Mouse (Mus musculus) ES-E14 (cell line): ENCODE data around the gene Sdsl. TPM values are rescaled to one million over a fixed set of nuclear protein-coding genes. Genes with fewer than 3 reads are reported as not detected.

ENCODE experiments used
- DNase-seq: peaks from one replicate; pipeline ENCODE4 v3.0.0-alpha.2; 2013; ENCODE audit warnings: low read depth, low spot score
- H3K27ac ChIP-seq: 2 replicates; pipeline ENCODE4 v1.5.1; 2012; ENCODE audit warnings: low read depth, mild to moderate bottlenecking, low read length, moderate library complexity, mixed read lengths; ENCODE audit not compliant: poor library complexity, insufficient read depth, severe bottlenecking
- H3K36me3 ChIP-seq: 2 replicates; pipeline ENCODE4 v1.6.1; 2012; ENCODE audit warnings: mild to moderate bottlenecking, low read length, moderate library complexity, mixed read lengths; ENCODE audit not compliant: control insufficient read depth, poor library complexity, insufficient read depth, severe bottlenecking
- H3K4me1 ChIP-seq, 2 experiments: fragments of 150-350 bp in 1 of 2; sonication (generic) in 1 of 2; 2 replicates each; pipeline ENCODE4 v1.6.1; 2012; ENCODE audit warnings: low read length in 2 of 2, mild to moderate bottlenecking in 1 of 2, mixed read lengths in 1 of 2; ENCODE audit not compliant: control insufficient read depth in 2 of 2, insufficient read depth in 2 of 2, poor library complexity in 1 of 2
- H3K4me3 ChIP-seq, 2 experiments: fragments of 150-350 bp in 1 of 2; sonication (generic) in 1 of 2; 2 replicates each; pipeline ENCODE4 v1.5.1; 2012; ENCODE audit warnings: low read length in 2 of 2, low read depth in 1 of 2, mild to moderate bottlenecking in 1 of 2, mixed read lengths in 1 of 2; ENCODE audit not compliant: insufficient read depth in 1 of 2, poor library complexity in 1 of 2, severe bottlenecking in 1 of 2
- H3K9ac ChIP-seq: 2 replicates; pipeline ENCODE4 v1.6.1; 2012; ENCODE audit warnings: low read depth, mild to moderate bottlenecking, low read length, mixed read lengths; ENCODE audit not compliant: poor library complexity, insufficient read depth, severe bottlenecking
- H3K9me3 ChIP-seq: fragments of 150-350 bp; sonication (generic); 2 replicates; pipeline ENCODE4 v1.6.1; 2012; ENCODE audit warnings: low read depth, mild to moderate bottlenecking, low read length; ENCODE audit not compliant: control insufficient read depth, insufficient read depth
- CHD2 ChIP-seq: IDR thresholded peaks from 2 replicates; pipeline ENCODE4 v1.6.1; 2014; ENCODE audit warnings: mild to moderate bottlenecking, low read depth, low read length, inconsistent platforms
- HCFC1 ChIP-seq: IDR thresholded peaks from 2 replicates; pipeline ENCODE4 v1.6.1; 2012; ENCODE audit warnings: low read length, inconsistent platforms, borderline replicate concordance; ENCODE audit not compliant: insufficient read depth
- MAFK ChIP-seq: IDR thresholded peaks from 2 replicates; pipeline ENCODE4 v1.6.1; 2014; ENCODE audit warnings: mild to moderate bottlenecking, low read depth, low read length, inconsistent platforms; ENCODE audit not compliant: insufficient read depth
- ZC3H11A ChIP-seq: IDR thresholded peaks from 2 replicates; pipeline ENCODE4 v1.6.1; 2012; ENCODE audit warnings: low read depth, mild to moderate bottlenecking, inconsistent platforms, low read length, borderline replicate concordance
- ZNF384 ChIP-seq: IDR thresholded peaks from 2 replicates; pipeline ENCODE4 v1.6.1; 2012; ENCODE audit warnings: low read depth, low read length, inconsistent platforms
- in situ Hi-C, 2 experiments: fragments of 600-800 bp; cut with MboI; formaldehyde crosslinking; loops; one replicate each; pipeline ENCODE4 v1.15.1; 2025; ENCODE audit warnings: low sequenced_read_pairs in 2 of 2, inconsistent platforms in 1 of 2; ENCODE audit not compliant: unreplicated experiment in 2 of 2
- total RNA-seq: library from RNA; depleted of rRNA; stranded (reverse); fragments of 300-350 nt; gene quantifications from 2 replicates; pipeline ENCODE4 v1.2.3, GENCODE M21; 2012

Sdsl gene
- total RNA-seq, 1 experiment: 0.67 TPM

DNA sequence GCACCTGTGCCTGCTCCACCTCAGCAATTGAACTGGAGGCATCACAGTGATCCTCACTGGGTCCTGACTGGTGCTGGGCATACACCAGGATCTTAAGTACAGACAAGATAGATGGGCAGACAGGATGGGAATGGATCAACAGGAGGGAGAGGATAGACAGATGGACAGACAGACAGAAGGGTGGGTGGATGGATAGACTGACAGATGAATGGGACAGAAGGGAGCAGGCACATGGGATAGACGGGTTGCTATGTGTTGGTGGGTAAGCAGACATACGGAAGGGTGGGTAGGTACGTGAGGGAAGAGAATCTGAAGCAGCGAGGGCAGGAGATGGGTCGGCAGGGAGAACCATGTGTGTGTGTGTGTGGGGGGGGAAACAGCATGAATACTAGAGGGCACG lies 20.8 kb upstream of the Sdsl start:
- TF ChIP-seq HCFC1 (no peak), MAFK (no peak), ZC3H11A (no peak), CHD2 (no peak), ZNF384 (no peak)
- no peak for DNase-seq
- peaks cover 8% of the 10 kb centered on the region; the same call in 1 of the 2 replicates for H3K36me3 ChIP-seq
- in situ Hi-C loops: no loop called here
- no peaks in the 10 kb centered on the region for H3K9me3 ChIP-seq
- no peak overlapping the region for H3K9ac ChIP-seq
- no peak overlapping the region for H3K27ac ChIP-seq
- H3K4me1 ChIP-seq: peaks cover 0 to 24% of the 10 kb centered on the region in 2 experiments; a peak in 3 of 4 replicates
- no peak overlapping the region for H3K4me3 ChIP-seq

DNA sequence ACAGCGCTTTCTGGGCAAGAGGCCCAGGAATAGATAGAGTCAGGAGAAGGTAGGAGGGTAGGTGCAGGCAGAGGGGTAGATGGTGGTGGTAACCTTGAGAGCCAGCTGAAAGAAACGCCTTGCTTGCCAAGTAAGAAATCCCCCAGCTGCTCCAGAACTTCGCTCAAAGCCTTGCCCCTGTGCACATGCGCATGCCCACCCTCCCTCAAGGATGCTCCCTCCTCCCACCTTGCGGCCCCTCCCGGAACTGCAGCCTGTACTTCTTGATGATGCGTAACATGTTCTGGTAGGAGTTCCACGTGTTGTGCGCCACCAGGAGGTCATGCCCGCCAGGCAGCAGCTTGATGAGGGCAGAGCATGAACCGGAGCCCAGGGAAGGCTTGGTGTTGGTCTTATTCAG lies 19.8 kb upstream of the Sdsl start:
- Histone ChIP-seq H3K36me3 (peaks cover 7% of the 10 kb centered on the region; the same call in 1 of the 2 replicates), H3K27ac (no peak overlapping the region), H3K4me1 (peaks cover 0 to 24% of the 10 kb centered on the region in 2 experiments; a peak in 3 of 4 replicates), H3K4me3 (peak overlapping the region in 1 of 2 experiments; percentile 7; a peak in 1 of 4 replicates), H3K9me3 (no peaks in the 10 kb centered on the region), H3K9ac (peak overlapping the region; percentile 59; the same call in 1 of the 2 replicates)
- DNase-seq: peak; percentile 91
- TF ChIP-seq HCFC1 (no peak), ZNF384 (no peak), CHD2 (no peak), MAFK (no peak), ZC3H11A (no peak)
- in situ Hi-C loops: no loop called here

DNA sequence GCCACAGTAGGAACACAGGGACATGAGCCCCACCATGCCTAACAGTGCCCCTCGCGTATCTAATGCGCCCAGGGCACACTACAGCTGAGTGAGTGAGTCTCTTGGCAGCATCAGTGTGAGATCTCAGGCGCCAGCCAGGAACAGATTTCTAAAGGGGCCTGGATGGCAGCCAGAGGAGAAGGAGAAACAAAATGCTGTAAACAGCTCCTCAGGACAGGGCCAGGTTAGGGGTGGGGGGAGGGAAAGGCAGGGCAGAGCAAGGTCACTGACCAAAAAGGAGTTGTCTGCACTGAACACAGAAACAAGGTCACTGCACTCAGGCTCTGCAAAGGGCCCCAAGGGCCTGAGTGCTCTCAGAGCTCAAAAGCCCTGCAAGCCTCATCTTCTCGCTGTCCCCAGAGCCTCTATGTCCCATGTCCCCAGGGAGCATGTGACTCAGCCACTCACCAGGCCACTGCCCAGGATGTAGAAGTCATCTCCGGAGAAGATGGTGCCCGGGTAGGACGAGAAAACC lies 18.1 kb upstream of the Sdsl start:
- H3K4me1 ChIP-seq: peaks cover 0 to 20% of the 10 kb centered on the region in 2 experiments; a peak in 2 of 4 replicates
- peak overlapping the region; percentile 37; the same call in 1 of the 2 replicates for H3K27ac ChIP-seq
- H3K9ac ChIP-seq: peak overlapping the region; percentile 54; the same call in 1 of the 2 replicates
- no peak for DNase-seq
- no peaks in the 10 kb centered on the region for H3K9me3 ChIP-seq
- no peak overlapping the region for H3K4me3 ChIP-seq
- H3K36me3 ChIP-seq: peaks cover 24% of the 10 kb centered on the region
- no peak for TF ChIP-seq ZNF384
- no peak for TF ChIP-seq MAFK
- TF ChIP-seq ZC3H11A: no peak
- no peak for TF ChIP-seq CHD2
- no peak for TF ChIP-seq HCFC1
- in situ Hi-C loops: no loop called here

DNA sequence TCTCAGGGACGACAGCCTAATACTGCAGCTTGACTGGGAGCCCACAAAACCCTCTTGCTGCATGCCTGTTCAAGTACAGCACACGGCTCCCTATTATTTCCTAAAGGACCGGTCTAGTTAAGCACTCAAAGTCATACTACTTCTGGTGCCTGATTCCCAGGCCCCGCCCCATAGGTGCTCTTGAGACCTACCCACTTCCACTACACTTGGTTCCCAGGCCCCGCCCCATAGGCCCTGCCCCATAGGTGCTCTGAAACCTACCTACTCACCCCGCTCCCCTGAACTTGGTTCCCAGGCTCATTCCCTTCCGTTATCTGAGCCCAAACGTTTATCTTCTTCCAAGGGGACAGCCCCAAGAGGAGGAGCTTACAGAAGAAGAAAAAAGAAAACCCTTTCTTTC lies 15.2 kb upstream of the Sdsl start:
- no peak overlapping the region for H3K9ac ChIP-seq
- no peak for TF ChIP-seq ZC3H11A
- no peak for TF ChIP-seq HCFC1
- no peak for TF ChIP-seq MAFK
- no peak for TF ChIP-seq CHD2
- TF ChIP-seq ZNF384: no peak
- H3K4me1 ChIP-seq: peaks cover 0 to 18% of the 10 kb centered on the region in 2 experiments; a peak in 2 of 4 replicates
- H3K9me3 ChIP-seq: no peaks in the 10 kb centered on the region
- in situ Hi-C loops: no loop called here
- no peak overlapping the region for H3K4me3 ChIP-seq
- no peak overlapping the region for H3K27ac ChIP-seq
- H3K36me3 ChIP-seq: peaks cover 30% of the 10 kb centered on the region
- DNase-seq: no peak

DNA sequence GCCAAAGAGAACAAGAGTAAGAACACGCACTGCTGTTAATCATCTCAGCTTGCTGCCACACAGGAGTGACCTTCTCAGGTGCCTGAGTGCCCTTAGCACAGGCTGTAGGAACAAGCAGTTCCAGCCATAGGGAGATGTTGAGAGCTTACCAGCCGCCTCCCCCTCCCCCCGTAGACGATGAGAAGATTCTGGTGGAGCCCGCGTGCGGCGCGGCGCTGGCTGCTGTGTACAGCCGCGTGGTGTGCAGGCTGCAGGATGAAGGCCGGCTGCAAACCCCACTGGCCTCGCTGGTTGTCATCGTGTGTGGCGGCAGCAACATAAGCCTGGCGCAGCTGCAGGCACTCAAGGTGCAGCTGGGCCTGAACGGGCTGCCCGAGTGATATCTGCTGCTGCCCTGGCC lies 10.8 kb upstream of the Sdsl start:
- Histone ChIP-seq H3K9me3 (no peaks in the 10 kb centered on the region), H3K27ac (no peak overlapping the region), H3K4me1 (peaks cover 0 to 4% of the 10 kb centered on the region in 2 experiments; a peak in 1 of 4 replicates), H3K36me3 (peaks cover 29% of the 10 kb centered on the region), H3K9ac (no peak overlapping the region), H3K4me3 (no peak overlapping the region)
- DNase-seq: no peak
- TF ChIP-seq ZC3H11A (no peak), ZNF384 (no peak), MAFK (no peak), HCFC1 (no peak)
- in situ Hi-C loops: no loop called here
